Mouse (Mus musculus): ENCODE data around the gene Rasd1.

- TF ChIP-seq EP300 (optimal IDR thresholded peaks at IDR 0.05): no peak
- TF ChIP-seq CTCF (IDR thresholded peaks at IDR 0.05; ENCODE audit: low read depth): no peak
These were observed 5.3 kb downstream of the Rasd1 start for GRCm38 (mm10) chr11:59959453-59959852.

All from stomach, postnatal 0 days (tissue).